Mouse (Mus musculus): ENCODE data around the gene Etnk1. TPM values are rescaled to one million over a fixed set of nuclear protein-coding genes. Genes with fewer than 3 reads are reported as not detected.

Gene Etnk1
- polyA plus RNA-seq, 1 experiment from 2014 or later, result 25.0 TPM

- H3K9me3 ChIP-seq (ENCODE audit: control insufficient read depth, low read length), result no peaks in the 10 kb centered on the region
- H3K4me1 ChIP-seq (ENCODE audit: control insufficient read depth, insufficient read depth, low read length), result peaks cover 27% of the 10 kb centered on the region
- no peaks in the 10 kb centered on the region for H3K36me3 ChIP-seq (ENCODE audit: control insufficient read depth, insufficient read depth, low read length)
- ATAC-seq (ENCODE audit: low read depth) (no peak), DNase-seq (ENCODE audit: low spot score) (no peak)
- H3K27me3 ChIP-seq (replicated peaks; ENCODE audit: control insufficient read depth, insufficient read depth, low read length), result no peaks in the 10 kb centered on the region
- no peak overlapping the region for H3K4me2 ChIP-seq (ENCODE audit: low read depth, low read length)
- no peak overlapping the region for H3K9ac ChIP-seq (ENCODE audit: low read depth, low read length)
- H3K27ac ChIP-seq (replicated peaks; ENCODE audit: low read depth, low read length), result 0 out of 2 replicates have a peak overlapping the region, but pooled peaks have one; percentile 39
- H3K4me3 ChIP-seq (ENCODE audit: low read depth, low read length), result no peak overlapping the region
- 23% methylated on average over 2 of the region's 2 CpGs for WGBS
Measured at GRCm38 (mm10) chr6:143153160-143153559, 13.9 kb upstream of the Etnk1 start.

GRCm38 (mm10) chr6:143153751-143154494 lies 13.1 kb upstream of the Etnk1 start:
- Histone ChIP-seq H3K27ac (replicated peaks; ENCODE audit: low read depth, low read length) (no peak overlapping the region), H3K4me1 (ENCODE audit: control insufficient read depth, insufficient read depth, low read length) (peaks cover 27% of the 10 kb centered on the region), H3K4me3 (ENCODE audit: low read depth, low read length) (no peak overlapping the region), H3K9me3 (ENCODE audit: control insufficient read depth, low read length) (no peaks in the 10 kb centered on the region), H3K27me3 (replicated peaks; ENCODE audit: control insufficient read depth, insufficient read depth, low read length) (no peaks in the 10 kb centered on the region), H3K36me3 (ENCODE audit: control insufficient read depth, insufficient read depth, low read length) (no peaks in the 10 kb centered on the region), H3K4me2 (ENCODE audit: low read depth, low read length) (no peak overlapping the region), H3K9ac (ENCODE audit: low read depth, low read length) (no peak overlapping the region)
- 47% methylated on average over 10 of the region's 10 CpGs for WGBS
- no peak for ATAC-seq (ENCODE audit: low read depth)
- DNase-seq (ENCODE audit: low spot score), result no peak

- Histone ChIP-seq H3K36me3 (ENCODE audit: control insufficient read depth, insufficient read depth, low read length) (no peaks in the 10 kb centered on the region), H3K4me3 (ENCODE audit: low read depth, low read length) (no peak overlapping the region), H3K9me3 (ENCODE audit: control insufficient read depth, low read length) (no peaks in the 10 kb centered on the region), H3K4me2 (ENCODE audit: low read depth, low read length) (peak overlapping the region; percentile 5), H3K27me3 (replicated peaks; ENCODE audit: control insufficient read depth, insufficient read depth, low read length) (no peaks in the 10 kb centered on the region), H3K4me1 (ENCODE audit: control insufficient read depth, insufficient read depth, low read length) (peaks cover 27% of the 10 kb centered on the region), H3K27ac (replicated peaks; ENCODE audit: low read depth, low read length) (peak overlapping the region; percentile 53; the same call in 1 of the 2 replicates), H3K9ac (ENCODE audit: low read depth, low read length) (no peak overlapping the region)
- DNase-seq (ENCODE audit: low spot score), result peak; percentile 71
- ATAC-seq (ENCODE audit: low read depth), result peak; percentile 77
- WGBS, result 49% methylated on average over 13 of the region's 13 CpGs
Measured at GRCm38 (mm10) chr6:143154885-143155284, 12.1 kb upstream of the Etnk1 start.

GRCm38 (mm10) chr6:143155996-143156395 lies 11.0 kb upstream of the Etnk1 start:
- H3K4me1 ChIP-seq (ENCODE audit: control insufficient read depth, insufficient read depth, low read length), result peaks cover 27% of the 10 kb centered on the region
- H3K27me3 ChIP-seq (replicated peaks; ENCODE audit: control insufficient read depth, insufficient read depth, low read length), result no peaks in the 10 kb centered on the region
- ATAC-seq (ENCODE audit: low read depth) (no peak), DNase-seq (ENCODE audit: low spot score) (no peak)
- no peak overlapping the region for H3K4me2 ChIP-seq (ENCODE audit: low read depth, low read length)
- no peak overlapping the region for H3K4me3 ChIP-seq (ENCODE audit: low read depth, low read length)
- no peaks in the 10 kb centered on the region for H3K9me3 ChIP-seq (ENCODE audit: control insufficient read depth, low read length)
- WGBS, result 67% methylated on average over 1 of the region's 1 CpGs
- no peaks in the 10 kb centered on the region for H3K36me3 ChIP-seq (ENCODE audit: control insufficient read depth, insufficient read depth, low read length)
- H3K9ac ChIP-seq (ENCODE audit: low read depth, low read length), result no peak overlapping the region
- no peak overlapping the region for H3K27ac ChIP-seq (replicated peaks; ENCODE audit: low read depth, low read length)

GRCm38 (mm10) chr6:143156684-143157083 lies 10.3 kb upstream of the Etnk1 start:
- H3K9me3 ChIP-seq (ENCODE audit: control insufficient read depth, low read length), result no peaks in the 10 kb centered on the region
- no peaks in the 10 kb centered on the region for H3K27me3 ChIP-seq (replicated peaks; ENCODE audit: control insufficient read depth, insufficient read depth, low read length)
- no peaks in the 10 kb centered on the region for H3K36me3 ChIP-seq (ENCODE audit: control insufficient read depth, insufficient read depth, low read length)
- no peak overlapping the region for H3K4me3 ChIP-seq (ENCODE audit: low read depth, low read length)
- WGBS, result 82% methylated on average over 7 of the region's 7 CpGs
- no peak overlapping the region for H3K27ac ChIP-seq (replicated peaks; ENCODE audit: low read depth, low read length)
- H3K4me1 ChIP-seq (ENCODE audit: control insufficient read depth, insufficient read depth, low read length), result peaks cover 27% of the 10 kb centered on the region
- no peak for ATAC-seq (ENCODE audit: low read depth)
- no peak overlapping the region for H3K4me2 ChIP-seq (ENCODE audit: low read depth, low read length)
- no peak for DNase-seq (ENCODE audit: low spot score)
- H3K9ac ChIP-seq (ENCODE audit: low read depth, low read length), result no peak overlapping the region

GRCm38 (mm10) chr6:143157401-143157800 lies 9.6 kb upstream of the Etnk1 start:
- H3K4me3 ChIP-seq (ENCODE audit: low read depth, low read length), result no peak overlapping the region
- no peak for ATAC-seq (ENCODE audit: low read depth)
- no peak overlapping the region for H3K27ac ChIP-seq (replicated peaks; ENCODE audit: low read depth, low read length)
- 80% methylated on average over 8 of the region's 8 CpGs for WGBS
- no peaks in the 10 kb centered on the region for H3K27me3 ChIP-seq (replicated peaks; ENCODE audit: control insufficient read depth, insufficient read depth, low read length)
- H3K4me1 ChIP-seq (ENCODE audit: control insufficient read depth, insufficient read depth, low read length), result peaks cover 23% of the 10 kb centered on the region
- H3K9ac ChIP-seq (ENCODE audit: low read depth, low read length), result no peak overlapping the region
- H3K36me3 ChIP-seq (ENCODE audit: control insufficient read depth, insufficient read depth, low read length), result no peaks in the 10 kb centered on the region
- no peaks in the 10 kb centered on the region for H3K9me3 ChIP-seq (ENCODE audit: control insufficient read depth, low read length)
- DNase-seq (ENCODE audit: low spot score), result no peak
- no peak overlapping the region for H3K4me2 ChIP-seq (ENCODE audit: low read depth, low read length)

GRCm38 (mm10) chr6:143160572-143161231 lies 6.3 kb upstream of the Etnk1 start:
- Histone ChIP-seq H3K4me1 (ENCODE audit: control insufficient read depth, insufficient read depth, low read length) (no peaks in the 10 kb centered on the region), H3K9me3 (ENCODE audit: control insufficient read depth, low read length) (no peaks in the 10 kb centered on the region), H3K9ac (ENCODE audit: low read depth, low read length) (no peak overlapping the region), H3K4me3 (ENCODE audit: low read depth, low read length) (no peak overlapping the region), H3K4me2 (ENCODE audit: low read depth, low read length) (no peak overlapping the region), H3K36me3 (ENCODE audit: control insufficient read depth, insufficient read depth, low read length) (no peaks in the 10 kb centered on the region), H3K27me3 (replicated peaks; ENCODE audit: control insufficient read depth, insufficient read depth, low read length) (no peaks in the 10 kb centered on the region), H3K27ac (replicated peaks; ENCODE audit: low read depth, low read length) (no peak overlapping the region)
- DNase-seq (ENCODE audit: low spot score) (no peak), ATAC-seq (ENCODE audit: low read depth) (no peak)
- WGBS, result 82% methylated on average over 6 of the region's 6 CpGs

GRCm38 (mm10) chr6:143162161-143162877 lies 4.7 kb upstream of the Etnk1 start:
- peak; percentile 72 for DNase-seq (ENCODE audit: low spot score)
- no peak overlapping the region for H3K9ac ChIP-seq (ENCODE audit: low read depth, low read length)
- peaks cover 7% of the 10 kb centered on the region; the same call in 1 of the 2 replicates for H3K4me1 ChIP-seq (ENCODE audit: control insufficient read depth, insufficient read depth, low read length)
- H3K4me2 ChIP-seq (ENCODE audit: low read depth, low read length), result no peak overlapping the region
- no peak for ATAC-seq (ENCODE audit: low read depth)
- no peaks in the 10 kb centered on the region for H3K36me3 ChIP-seq (ENCODE audit: control insufficient read depth, insufficient read depth, low read length)
- WGBS, result 44% methylated on average over 11 of the region's 12 CpGs
- no peaks in the 10 kb centered on the region for H3K9me3 ChIP-seq (ENCODE audit: control insufficient read depth, low read length)
- no peak overlapping the region for H3K27ac ChIP-seq (replicated peaks; ENCODE audit: low read depth, low read length)
- H3K27me3 ChIP-seq (replicated peaks; ENCODE audit: control insufficient read depth, insufficient read depth, low read length), result no peaks in the 10 kb centered on the region
- no peak overlapping the region for H3K4me3 ChIP-seq (ENCODE audit: low read depth, low read length)
